Mouse (Mus musculus) forebrain, embryonic 10.5 days (tissue): ENCODE data around the gene Rbm20. TPM values are rescaled to one million over a fixed set of nuclear protein-coding genes. Genes with fewer than 3 reads are reported as not detected.

ENCODE experiments used
- DNase-seq: peaks from one replicate; pipeline ENCODE4 v3.0.0-alpha.2; 2017; ENCODE audit warnings: low spot score; ENCODE audit errors: extremely low spot score
- H3K27ac ChIP-seq: fragments of 300-500 bp; sonication (generic); 2 replicates; pipeline ENCODE4 v1.5.1; 2016; ENCODE audit warnings: mild to moderate bottlenecking
- H3K27me3 ChIP-seq: fragments of 300-500 bp; sonication (generic); 2 replicates; pipeline ENCODE4 v1.6.1; 2016; ENCODE audit warnings: mild to moderate bottlenecking; ENCODE audit not compliant: poor library complexity, severe bottlenecking
- H3K36me3 ChIP-seq: fragments of 300-500 bp; sonication (generic); replicated peaks from 2 replicates; pipeline ENCODE4 v1.6.1; 2016; ENCODE audit warnings: mild to moderate bottlenecking, moderate library complexity
- H3K4me1 ChIP-seq: fragments of 300-500 bp; sonication (generic); 2 replicates; pipeline ENCODE4 v1.6.1; 2016
- H3K4me3 ChIP-seq: fragments of 300-500 bp; sonication (generic); 2 replicates; pipeline ENCODE4 v1.5.1; 2016; ENCODE audit warnings: mild to moderate bottlenecking, moderate library complexity
- H3K9me3 ChIP-seq: fragments of 300-500 bp; sonication (generic); 2 replicates; pipeline ENCODE4 v1.6.1; 2016; ENCODE audit warnings: mild to moderate bottlenecking, moderate library complexity
- WGBS: fragments of 180-500 bp; shearing (Covaris S2); methylation state at CpG from one replicate; pipeline ENCODE4 v1.1.7; 2016; 5-methylcytosine and 5-hydroxymethylcytosine counted together
- polyA plus RNA-seq: library from polyadenylated mRNA; unstranded; fragments of >200 nt; fragmentation: Nextera tagmentation; extraction: Ambion mirVana; gene quantifications from 2 replicates; pipeline ENCODE4 v1.2.1, GENCODE M21; 2016

The Rbm20 gene
- polyA plus RNA-seq, 1 experiment from 2014 or later: 1.6 TPM

DNA sequence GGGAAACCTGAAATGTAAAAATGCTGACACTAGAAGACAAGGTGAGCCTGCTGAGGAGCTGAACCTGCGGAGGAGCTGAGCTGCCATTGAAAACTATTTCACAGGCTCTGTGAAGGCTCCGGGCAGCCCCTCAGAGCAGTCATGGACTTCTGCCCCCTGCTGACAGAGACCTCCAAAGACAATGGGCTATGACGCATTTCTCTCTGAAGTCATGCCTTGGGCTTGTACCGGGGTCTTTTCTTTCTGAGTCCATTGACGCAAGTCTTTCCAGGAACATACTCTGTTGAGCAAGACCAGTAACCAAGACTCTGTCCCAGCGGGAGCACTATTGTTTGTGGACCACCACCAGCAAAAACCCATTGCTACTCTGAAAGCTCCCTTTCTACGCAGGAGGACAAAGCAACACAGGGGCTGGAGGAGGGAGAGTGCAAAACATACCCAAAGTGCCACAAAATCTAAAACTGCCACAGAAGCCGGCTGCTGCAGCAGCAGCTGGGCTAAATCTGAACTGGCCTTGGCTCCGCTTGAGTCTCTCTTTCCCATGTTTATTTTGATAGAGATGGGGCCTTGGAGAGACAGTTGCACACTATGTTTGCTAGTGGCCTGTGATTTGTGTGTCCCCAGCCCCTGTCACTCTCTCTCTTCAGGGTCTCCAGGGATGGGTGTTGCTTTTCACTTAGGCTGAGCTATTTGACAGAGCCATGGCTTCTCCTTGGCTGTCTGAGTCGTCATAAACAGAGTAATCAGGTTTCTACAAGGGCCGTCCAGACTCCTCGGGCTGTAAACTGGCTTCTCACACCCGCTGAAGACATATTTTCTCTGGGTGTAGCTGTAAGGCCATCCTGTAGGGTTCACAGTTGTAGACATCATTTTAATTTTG is 144.4 kb downstream of the Rbm20 start:
- H3K4me3 ChIP-seq: no peak overlapping the region
- WGBS: 53% methylated on average over 13 of the region's 13 CpGs
- no peaks in the 10 kb centered on the region for H3K9me3 ChIP-seq
- no peak for DNase-seq
- peaks cover 35% of the 10 kb centered on the region for H3K4me1 ChIP-seq
- no peaks in the 10 kb centered on the region for H3K27me3 ChIP-seq
- H3K36me3 ChIP-seq: no peaks in the 10 kb centered on the region
- H3K27ac ChIP-seq: peak overlapping the region; percentile 71

DNA sequence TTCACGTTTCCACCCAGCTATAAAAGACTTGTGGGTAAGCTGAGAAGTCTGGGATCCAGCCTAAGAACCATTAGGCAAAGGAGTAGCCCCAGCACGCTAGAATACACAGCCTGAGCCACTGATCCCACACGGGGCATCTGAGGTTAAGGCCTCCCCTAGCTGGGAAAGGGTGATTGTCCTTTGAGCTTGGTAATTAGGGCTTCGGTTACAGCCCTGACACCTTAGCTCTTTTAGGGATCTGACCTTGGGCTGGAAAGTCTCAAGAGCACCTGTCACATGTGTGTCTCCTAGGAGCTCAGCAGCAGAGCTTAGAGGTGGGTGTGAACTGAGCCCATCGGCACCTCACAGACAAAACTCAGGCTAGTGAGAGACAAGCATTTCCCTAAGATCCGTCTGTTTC is 146.7 kb downstream of the Rbm20 start:
- Histone ChIP-seq H3K36me3 (no peaks in the 10 kb centered on the region), H3K4me3 (no peak overlapping the region), H3K4me1 (peaks cover 32% of the 10 kb centered on the region), H3K27ac (peak overlapping the region; percentile 44; the same call in 1 of the 2 replicates), H3K9me3 (no peaks in the 10 kb centered on the region), H3K27me3 (no peaks in the 10 kb centered on the region)
- DNase-seq: no peak
- WGBS: 59% methylated on average over 6 of the region's 6 CpGs

DNA sequence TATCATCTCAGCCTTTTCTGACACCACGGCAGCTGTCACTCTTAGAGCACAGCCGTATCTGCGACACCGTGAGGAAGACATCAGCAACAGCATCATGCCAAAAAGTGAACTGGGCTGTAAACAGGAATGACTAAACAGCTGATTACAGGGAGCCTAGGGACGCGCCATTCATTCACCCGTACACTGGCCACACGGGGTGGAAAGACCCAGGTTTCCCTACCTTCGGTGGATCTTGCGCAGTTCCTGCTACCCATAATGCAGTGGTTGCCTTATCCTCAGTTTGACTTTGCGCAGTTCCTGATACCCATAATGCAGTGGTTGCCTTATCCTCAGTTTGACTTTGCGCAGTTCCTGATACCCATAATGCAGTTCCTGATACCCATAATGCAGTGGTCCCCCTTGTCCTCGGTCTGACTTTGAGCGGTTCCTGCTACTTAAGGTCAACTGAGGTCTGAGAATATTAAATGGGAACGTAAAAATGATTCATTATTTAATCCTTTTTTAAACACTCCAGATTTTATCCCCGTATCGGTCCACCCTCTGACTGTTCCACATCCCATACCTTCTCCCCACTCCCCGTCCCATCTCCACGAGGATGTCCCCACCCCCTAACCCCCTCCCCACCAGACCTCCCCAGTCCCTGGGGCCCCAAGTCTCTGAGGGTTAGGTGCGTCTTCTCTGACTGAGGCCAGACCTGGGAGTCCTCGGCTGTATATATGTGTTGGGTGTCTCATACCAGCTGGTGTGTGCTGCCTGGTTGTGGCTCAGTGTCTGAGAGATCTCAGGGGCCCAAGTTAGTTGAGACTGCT is 148.0 kb downstream of the Rbm20 start:
- Histone ChIP-seq H3K4me3 (peak overlapping the region; percentile 44), H3K4me1 (peaks cover 38% of the 10 kb centered on the region), H3K27ac (peak overlapping the region; percentile 65), H3K27me3 (no peaks in the 10 kb centered on the region), H3K36me3 (no peaks in the 10 kb centered on the region), H3K9me3 (no peaks in the 10 kb centered on the region)
- no peak for DNase-seq
- WGBS: 64% methylated on average over 21 of the region's 21 CpGs

DNA sequence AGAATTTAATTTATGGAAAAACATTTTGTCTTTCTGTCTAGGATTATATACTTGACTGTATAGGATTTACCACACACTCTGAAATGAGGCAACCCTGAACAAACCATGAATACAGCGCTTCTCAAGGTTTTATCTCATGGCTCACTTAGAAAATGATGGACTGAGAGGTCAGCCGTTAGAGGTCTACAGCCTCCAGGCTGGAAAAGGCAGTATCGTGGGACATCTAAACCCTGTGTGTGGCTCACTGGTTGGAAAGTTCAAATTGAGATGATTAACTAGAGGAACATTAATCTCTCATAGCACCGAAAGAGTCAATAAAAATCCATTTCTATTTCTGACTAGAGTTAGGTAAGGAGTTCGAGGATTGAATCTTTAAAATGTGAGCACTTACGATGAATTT is 152.9 kb downstream of the Rbm20 start:
- Histone ChIP-seq H3K27me3 (no peaks in the 10 kb centered on the region), H3K9me3 (no peaks in the 10 kb centered on the region), H3K4me1 (peaks cover 48% of the 10 kb centered on the region), H3K4me3 (peak overlapping the region; percentile 21; the same call in 1 of the 2 replicates), H3K27ac (peak overlapping the region; percentile 83; the same call in 1 of the 2 replicates), H3K36me3 (no peaks in the 10 kb centered on the region)
- WGBS: 73% methylated on average over 6 of the region's 6 CpGs
- DNase-seq: no peak

DNA sequence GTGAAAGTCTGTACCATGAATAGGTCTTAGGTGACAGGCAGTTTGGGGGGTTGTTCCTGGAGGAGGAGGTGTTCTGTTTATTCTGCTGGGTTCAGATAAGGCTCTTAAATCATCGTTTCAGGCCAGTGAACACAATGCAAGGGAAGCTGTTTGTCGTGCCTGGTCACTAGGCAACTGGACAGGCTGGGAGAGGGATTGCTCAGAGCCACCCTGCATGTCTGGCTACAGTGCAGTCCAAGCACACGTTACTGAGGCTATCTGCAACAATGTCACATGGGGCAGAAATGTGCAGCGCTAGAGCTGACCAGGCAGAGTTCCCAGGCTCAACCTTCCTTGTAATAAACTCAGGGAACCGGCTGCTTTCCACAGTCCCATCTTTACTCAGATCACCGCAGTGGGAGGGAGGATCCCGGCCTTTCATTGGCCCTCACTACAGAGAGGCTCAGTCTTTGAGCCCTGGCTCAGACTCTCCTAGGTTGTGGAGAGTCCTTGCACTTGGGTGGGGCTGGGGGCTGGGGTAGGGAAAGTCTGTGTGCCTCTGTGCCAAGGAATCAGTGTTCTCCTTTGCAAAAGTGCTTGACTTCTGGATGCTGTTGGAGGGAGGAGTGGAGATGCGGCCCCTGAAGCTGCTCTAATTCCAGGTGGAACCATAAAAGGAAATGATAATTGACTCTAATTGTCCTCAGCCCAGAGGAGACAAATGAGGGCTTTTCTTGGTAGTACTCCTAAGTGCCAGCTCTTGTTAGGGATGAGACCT is 153.5 kb downstream of the Rbm20 start:
- H3K4me1 ChIP-seq: peaks cover 48% of the 10 kb centered on the region
- H3K36me3 ChIP-seq: no peaks in the 10 kb centered on the region
- WGBS: 7% methylated on average over 8 of the region's 8 CpGs
- peak overlapping the region; percentile 21 for H3K4me3 ChIP-seq
- DNase-seq: peak; percentile 46
- H3K27ac ChIP-seq: peak overlapping the region; percentile 83
- no peaks in the 10 kb centered on the region for H3K27me3 ChIP-seq
- H3K9me3 ChIP-seq: no peaks in the 10 kb centered on the region

DNA sequence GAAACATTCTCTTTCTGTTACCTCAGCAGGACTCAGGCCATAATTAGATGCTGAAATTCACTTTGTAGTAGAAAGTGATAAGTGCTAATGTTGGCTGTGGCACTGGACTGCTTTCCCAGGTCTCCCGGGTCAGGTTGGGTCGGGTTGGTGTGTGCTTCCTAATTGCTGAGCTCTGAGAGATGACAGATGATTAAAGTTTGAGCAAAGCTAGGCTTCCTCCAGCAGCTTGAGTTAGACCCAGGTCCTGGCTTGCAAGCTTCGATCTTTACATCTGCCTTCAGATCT is 154.0 kb downstream of the Rbm20 start:
- WGBS: 38% methylated on average over 3 of the region's 3 CpGs
- H3K27me3 ChIP-seq: no peaks in the 10 kb centered on the region
- H3K9me3 ChIP-seq: no peaks in the 10 kb centered on the region
- H3K36me3 ChIP-seq: no peaks in the 10 kb centered on the region
- no peak overlapping the region for H3K4me3 ChIP-seq
- H3K27ac ChIP-seq: peak overlapping the region; percentile 83
- no peak for DNase-seq
- peaks cover 53% of the 10 kb centered on the region for H3K4me1 ChIP-seq

DNA sequence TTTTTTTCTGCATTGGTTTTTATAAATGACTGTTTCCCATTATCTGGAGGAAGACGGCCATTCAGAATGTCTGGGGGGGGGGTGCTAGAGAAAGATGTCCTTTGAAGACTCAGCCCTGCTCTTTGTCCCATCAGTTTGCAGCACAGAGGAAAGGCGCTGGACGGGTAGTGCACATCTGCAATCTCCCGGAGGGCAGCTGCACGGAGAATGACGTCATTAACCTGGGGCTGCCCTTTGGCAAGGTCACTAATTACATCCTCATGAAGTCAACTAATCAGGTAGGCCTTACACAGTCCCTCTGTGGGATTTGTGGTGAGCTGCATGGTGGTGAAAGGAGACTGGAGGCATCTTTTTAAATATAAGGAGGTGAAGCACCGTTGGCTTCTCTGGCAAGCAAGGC is 155.4 kb downstream of the Rbm20 start:
- DNase-seq: no peak
- Histone ChIP-seq H3K4me3 (peak overlapping the region; percentile 2; the same call in 1 of the 2 replicates), H3K27me3 (no peaks in the 10 kb centered on the region), H3K4me1 (peaks cover 67% of the 10 kb centered on the region), H3K9me3 (no peaks in the 10 kb centered on the region), H3K36me3 (no peaks in the 10 kb centered on the region), H3K27ac (peak overlapping the region; percentile 81)
- 30% methylated on average over 7 of the region's 7 CpGs for WGBS

DNA sequence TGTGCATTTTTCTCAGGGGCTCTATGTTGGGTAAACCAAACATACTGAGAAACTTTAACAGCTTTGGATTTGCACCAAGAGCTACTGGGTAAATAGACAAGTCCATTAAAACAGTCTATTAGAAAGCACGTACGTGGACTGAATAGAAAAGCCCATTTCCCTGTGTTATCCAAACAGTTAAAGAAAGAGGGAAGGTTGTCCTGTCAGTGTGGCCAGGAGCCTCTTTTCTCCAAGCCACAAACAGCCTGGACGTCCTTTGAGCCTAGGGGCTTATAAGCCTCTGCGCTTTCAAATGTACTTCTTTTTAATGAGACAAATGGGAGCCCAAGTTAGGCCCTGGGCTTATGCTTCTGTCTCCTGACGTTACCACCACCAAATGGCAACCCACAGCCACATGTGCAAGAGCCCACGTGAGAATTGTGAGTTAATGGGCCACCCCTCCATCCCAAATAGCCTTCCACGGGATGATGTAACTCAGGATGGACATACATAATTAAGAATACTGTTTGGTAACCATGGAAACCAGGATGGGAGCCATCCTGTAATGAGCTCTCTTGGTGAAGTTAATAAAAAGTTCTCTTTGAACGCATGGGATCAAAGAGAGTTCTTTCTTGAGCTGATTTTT is 156.8 kb downstream of the Rbm20 start:
- no peaks in the 10 kb centered on the region for H3K36me3 ChIP-seq
- 53% methylated on average over 8 of the region's 8 CpGs for WGBS
- H3K9me3 ChIP-seq: no peaks in the 10 kb centered on the region
- H3K27ac ChIP-seq: peak overlapping the region; percentile 81
- H3K4me3 ChIP-seq: no peak overlapping the region
- no peaks in the 10 kb centered on the region; the same call in 1 of the 2 replicates for H3K27me3 ChIP-seq
- DNase-seq: no peak
- H3K4me1 ChIP-seq: peaks cover 74% of the 10 kb centered on the region

DNA sequence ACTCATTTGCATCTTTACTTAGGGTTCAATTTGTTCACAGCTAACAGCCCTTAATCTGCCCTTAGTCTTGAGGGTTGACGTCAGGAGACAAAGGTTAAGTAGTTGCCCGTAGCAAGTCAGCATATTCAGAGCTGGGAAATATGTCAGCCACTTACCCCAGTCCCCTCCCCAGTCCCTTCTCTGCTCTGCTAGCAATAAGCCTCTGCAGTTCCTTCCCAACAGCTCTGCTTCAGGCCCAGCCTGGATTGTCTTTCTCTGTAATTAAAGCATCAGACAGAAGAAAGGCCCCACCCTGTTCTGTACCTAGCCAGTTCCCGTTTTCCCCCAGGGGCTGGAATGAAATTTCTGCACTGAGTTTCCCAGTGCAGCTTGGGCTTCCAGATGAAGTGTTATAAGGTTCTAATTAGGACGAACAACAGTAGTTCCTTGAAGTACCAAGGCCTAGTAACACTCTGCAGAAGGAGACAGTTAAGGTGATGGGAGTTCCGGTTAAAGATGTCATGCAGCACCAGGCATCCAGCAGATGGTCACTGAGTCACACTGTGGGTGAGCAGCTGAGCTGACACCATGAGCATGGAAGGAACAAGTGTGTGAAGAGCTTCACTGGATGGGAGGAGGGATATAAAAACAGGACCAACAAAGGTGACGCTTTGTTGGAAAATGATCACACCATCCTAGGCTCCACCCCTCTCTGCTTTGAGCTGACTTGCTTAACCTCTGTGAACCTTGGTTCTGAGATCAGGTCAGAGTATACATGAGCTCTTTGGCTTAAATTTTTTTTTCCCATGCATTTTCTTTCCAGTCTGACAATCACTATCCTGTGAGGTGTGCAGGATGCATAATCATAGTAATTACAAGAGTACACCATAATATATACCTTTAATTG is 159.7 kb downstream of the Rbm20 start:
- H3K4me1 ChIP-seq: peaks cover 65% of the 10 kb centered on the region
- H3K4me3 ChIP-seq: no peak overlapping the region
- no peak for DNase-seq
- no peaks in the 10 kb centered on the region for H3K36me3 ChIP-seq
- peak overlapping the region; percentile 79 for H3K27ac ChIP-seq
- no peaks in the 10 kb centered on the region for H3K9me3 ChIP-seq
- no peaks in the 10 kb centered on the region; the same call in 1 of the 2 replicates for H3K27me3 ChIP-seq
- WGBS: 47% methylated on average over 6 of the region's 6 CpGs

DNA sequence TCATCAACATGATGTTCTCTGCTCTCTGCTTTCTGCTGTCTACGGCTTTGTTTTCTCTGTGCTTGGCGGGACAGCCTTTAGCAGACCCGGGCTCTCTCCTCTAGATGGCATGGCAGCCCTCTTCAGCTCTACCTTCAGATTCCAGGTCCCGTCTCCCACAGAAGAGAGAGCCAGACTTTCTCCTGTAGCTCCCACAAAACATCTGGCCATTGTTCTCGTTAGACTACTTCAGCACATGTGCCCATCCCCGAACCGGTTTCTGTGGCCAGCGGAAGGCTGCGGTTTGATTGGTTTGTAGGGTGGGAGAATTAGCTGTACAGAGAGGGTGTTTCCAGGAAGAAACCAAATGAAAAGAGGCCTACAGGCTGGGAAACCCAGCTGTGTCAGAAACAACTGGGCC is 161.7 kb downstream of the Rbm20 start:
- Histone ChIP-seq H3K27me3 (no peaks in the 10 kb centered on the region; the same call in 1 of the 2 replicates), H3K27ac (peak overlapping the region; percentile 62; the same call in 1 of the 2 replicates), H3K4me3 (no peak overlapping the region), H3K4me1 (peaks cover 48% of the 10 kb centered on the region), H3K9me3 (no peaks in the 10 kb centered on the region), H3K36me3 (no peaks in the 10 kb centered on the region; the same call in 1 of the 2 replicates)
- WGBS: 72% methylated on average over 9 of the region's 9 CpGs
- DNase-seq: no peak

DNA sequence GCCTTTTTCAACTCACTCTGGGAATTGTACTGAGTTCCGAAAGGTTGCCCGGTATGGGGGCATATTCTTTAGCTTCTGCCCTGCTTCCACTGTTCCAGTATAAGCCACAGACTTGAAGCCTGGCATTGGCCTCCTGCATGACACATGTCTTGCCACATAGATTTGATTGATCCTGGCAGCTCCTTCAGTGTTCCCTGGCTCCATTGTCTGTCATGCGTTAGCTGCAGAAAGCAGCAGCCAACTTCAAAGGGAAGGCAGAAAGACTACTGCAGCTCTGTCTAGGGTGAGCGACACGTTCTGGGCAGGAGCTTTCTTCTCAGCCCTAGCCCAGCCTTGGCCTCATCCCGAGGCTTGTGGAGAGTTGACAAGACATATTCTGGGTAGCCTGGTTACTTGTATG is 162.7 kb downstream of the Rbm20 start:
- no peaks in the 10 kb centered on the region; the same call in 1 of the 2 replicates for H3K36me3 ChIP-seq
- H3K9me3 ChIP-seq: no peaks in the 10 kb centered on the region
- DNase-seq: no peak
- 59% methylated on average over 6 of the region's 6 CpGs for WGBS
- no peaks in the 10 kb centered on the region; the same call in 1 of the 2 replicates for H3K27me3 ChIP-seq
- H3K4me1 ChIP-seq: peaks cover 42% of the 10 kb centered on the region
- H3K4me3 ChIP-seq: no peak overlapping the region
- peak overlapping the region; percentile 1 for H3K27ac ChIP-seq
